Mouse (Mus musculus): ENCODE data around the gene Pde6g. TPM values are rescaled to one million over a fixed set of nuclear protein-coding genes. Genes with fewer than 3 reads are reported as not detected.
A peak's percentile ranks its signal among the peaks of the same experiment; 100 is the strongest.

The Pde6g gene
- total RNA-seq, 2 experiments from 2014 or later = 0.89 TPM; not detected in 1

GRCm38 (mm10) chr11:120483448-120483934 lies 30.2 kb upstream of the Pde6g start:
- intact Hi-C loops (cut with DNase I) = no loop called here
- no peak for DNase-seq

GRCm38 (mm10) chr11:120472052-120472451 lies 18.8 kb upstream of the Pde6g start:
- no peak for DNase-seq
- intact Hi-C loops (cut with DNase I) = no loop called here

- DNase-seq = no peak
- intact Hi-C loops (cut with DNase I) = no loop called here
Measured at GRCm38 (mm10) chr11:120467736-120468092, 14.4 kb upstream of the Pde6g start.

GRCm38 (mm10) chr11:120467051-120467735 lies 13.9 kb upstream of the Pde6g start, which contains the start of gene Arl16:
Arl16 (minus strand) TSS chr11:120467607.
- intact Hi-C loops (cut with DNase I) = no loop called here
- DNase-seq = peak; percentile 84 to 90

DNA sequence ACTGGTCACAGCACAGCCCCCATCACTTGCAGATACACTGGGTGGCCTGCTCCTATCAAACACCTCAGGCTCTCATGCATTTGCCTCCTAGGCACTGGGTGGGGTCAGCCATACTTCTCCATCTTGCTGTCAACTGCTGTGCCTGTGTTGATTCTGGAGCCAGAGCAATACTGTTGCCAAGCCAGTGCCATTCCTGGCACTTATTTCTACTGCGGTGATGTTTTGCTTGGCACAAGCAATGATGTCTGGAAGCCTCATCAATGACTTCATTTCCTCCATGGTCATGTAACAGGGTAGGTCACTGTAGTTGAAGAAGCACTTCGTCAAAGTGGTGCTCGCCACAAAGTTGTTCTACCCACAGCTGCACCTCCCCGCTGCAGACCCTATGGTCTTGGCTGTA lies 12.2 kb upstream of the Pde6g start:
- no peak for DNase-seq

DNA sequence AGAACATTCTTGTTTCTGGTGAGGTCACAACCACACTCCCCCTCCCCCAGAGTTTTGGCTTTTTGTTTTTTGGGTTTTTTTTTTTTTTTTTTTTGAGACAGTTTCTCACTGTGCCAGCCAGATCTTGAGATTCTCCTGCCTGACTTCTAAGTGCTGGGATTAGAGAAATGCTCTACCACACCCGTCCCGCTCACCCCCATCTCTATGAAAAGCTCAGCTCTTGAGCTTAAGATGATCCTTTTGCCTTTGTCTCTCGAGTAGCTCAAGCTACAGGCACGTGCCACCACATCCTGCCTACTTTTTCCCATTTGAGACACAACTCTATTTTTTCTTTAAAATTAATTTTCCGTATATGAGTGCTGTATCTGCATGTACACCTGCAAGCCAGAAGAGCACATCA lies 11.1 kb upstream of the Pde6g start:
- no peak for DNase-seq
- intact Hi-C loops (cut with DNase I) = no loop called here

More for the DNA sequence above, 12.2 kb upstream of the Pde6g start:
- intact Hi-C loops (cut with DNase I) = no loop called here

DNA sequence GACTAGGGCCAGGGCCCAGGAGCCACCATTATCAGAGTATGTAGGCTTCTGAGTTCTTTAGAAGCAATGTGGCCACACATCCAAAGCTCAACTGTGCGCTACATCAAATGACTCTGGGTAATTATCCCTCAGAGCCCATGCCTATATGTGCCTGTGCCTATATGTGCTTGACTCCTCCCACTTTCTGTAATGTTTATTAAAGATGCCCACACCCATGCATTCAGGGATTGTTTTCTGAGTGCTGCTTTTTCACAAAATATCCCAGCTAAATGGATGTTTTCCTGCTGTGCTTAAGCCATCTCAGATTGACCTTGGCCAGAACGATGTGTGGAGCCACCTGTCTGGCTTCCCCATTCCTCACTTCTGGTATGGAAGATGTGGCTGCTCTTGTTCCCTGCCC lies 10.2 kb upstream of the Pde6g start:
- intact Hi-C loops (cut with DNase I) = no loop called here
- DNase-seq = no peak

DNA sequence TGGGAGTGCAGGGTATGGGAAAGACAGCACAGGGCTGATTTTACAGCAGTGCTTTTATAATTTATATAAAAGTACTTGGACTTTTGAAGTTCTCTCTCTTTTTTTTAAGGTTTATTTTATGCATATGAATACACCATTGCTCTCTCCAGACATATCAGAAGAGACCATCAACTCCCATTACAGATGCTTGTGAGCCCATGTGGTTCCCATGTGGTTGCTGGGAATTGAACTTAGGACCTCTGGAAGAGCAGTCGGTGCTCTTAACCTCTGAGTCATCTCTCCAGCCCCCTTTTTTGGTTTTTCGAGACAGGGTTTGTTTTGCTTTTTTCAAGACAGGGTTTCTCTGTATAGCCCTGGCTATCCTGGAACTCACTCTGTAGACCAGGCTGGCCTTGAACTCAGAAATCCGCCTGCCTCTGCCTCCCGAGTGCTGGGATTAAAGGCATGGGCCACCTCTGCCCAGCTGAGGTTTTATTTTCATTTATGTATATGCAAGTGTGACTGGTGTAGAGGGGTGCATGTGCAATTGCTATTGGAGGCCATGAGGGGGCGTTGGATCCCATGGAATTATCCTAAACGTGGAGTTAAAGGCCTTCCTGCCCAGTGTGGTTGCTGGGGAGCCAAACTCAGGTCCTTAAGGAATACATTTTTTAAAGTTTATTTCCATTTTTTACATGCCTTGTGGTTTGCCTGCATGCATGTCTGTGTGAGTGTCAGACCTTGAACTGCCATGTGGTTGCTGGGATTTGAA lies 5.7 kb upstream of the Pde6g start:
- intact Hi-C loops (cut with DNase I) = no loop called here
- DNase-seq = no peak

DNA sequence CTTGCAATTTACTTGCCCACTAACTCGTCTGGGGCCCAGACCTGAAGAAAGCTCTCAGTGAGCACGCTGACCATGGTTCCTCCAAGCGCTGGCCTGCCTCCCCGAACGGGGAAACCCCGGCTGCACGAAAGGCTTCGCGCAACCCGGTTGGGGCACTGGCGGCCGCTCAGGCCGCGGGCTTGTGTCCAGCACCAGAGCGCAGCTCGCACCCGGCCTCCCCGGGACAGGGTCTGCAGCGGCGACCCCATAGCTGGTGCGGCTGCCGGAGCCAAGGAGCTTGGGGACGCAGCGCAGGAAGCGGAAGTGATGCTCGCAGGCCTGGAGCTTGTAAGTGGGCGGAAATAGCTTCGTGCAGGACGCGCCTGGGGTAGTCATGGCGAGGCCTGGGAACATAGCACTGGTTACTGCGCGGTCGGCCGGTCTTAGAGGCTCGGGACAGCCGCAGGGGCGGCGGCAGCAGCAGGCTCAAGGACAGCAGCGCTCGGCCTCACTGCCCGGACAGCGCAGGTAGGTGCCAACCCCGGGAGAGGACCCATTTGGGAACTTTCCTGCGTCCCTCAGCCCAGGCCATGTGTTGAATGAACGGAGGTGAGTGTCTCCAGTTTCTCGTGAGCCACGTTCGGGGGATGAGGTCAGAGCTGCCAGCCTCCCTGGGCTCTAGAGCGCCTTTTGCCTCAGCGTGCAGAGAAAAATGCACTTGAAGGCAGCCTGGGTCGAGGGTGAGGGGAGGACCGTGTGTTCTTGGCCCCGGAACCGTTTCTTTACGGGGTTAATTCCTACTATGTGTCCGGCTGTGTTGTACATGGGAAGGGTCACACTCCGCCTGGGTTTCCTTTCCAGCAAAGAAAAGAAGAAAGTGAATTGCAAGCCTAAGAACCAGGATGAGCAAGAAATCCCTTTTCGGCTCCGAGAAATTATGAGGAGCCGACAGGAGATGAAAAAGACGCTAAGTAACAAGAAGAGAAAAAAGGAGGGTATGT lies 4.8 kb upstream of the Pde6g start, which contains the start of the genes Oxld1 and Ccdc137:
Gene Oxld1, minus strand, starts transcription at position 297 of the 980 bp plus-strand sequence.
Gene Ccdc137, plus strand, starts transcription at position 344 of the 980 bp plus-strand sequence.
- intact Hi-C loops (cut with DNase I) = no loop called here
- DNase-seq = peak; percentile 53 to 76

- intact Hi-C loops (cut with DNase I) = no loop called here
- no peak for DNase-seq
Measured at GRCm38 (mm10) chr11:120457370-120457769, 4.1 kb upstream of the Pde6g start.

DNA sequence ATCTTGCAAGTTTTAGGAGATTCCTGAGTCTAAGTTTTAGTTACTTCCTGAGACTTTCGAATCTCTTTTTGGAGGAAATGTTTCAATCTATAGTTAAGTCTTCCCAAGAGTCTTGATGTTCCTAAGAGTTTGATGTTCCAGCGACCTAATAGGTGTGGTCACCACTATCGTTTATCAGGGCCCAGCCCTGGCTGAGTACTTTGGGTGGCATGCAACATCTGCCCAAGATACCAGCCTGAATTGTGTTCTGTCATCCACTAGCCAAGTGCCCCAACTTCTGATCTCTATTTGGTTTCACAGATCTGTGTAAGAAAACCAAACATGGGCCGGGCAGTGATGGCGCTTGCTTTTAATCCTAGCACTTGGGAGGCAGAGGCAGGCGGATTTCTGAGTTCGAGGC lies 2.1 kb upstream of the Pde6g start:
- intact Hi-C loops (cut with DNase I) = no loop called here
- no peak for DNase-seq

DNA sequence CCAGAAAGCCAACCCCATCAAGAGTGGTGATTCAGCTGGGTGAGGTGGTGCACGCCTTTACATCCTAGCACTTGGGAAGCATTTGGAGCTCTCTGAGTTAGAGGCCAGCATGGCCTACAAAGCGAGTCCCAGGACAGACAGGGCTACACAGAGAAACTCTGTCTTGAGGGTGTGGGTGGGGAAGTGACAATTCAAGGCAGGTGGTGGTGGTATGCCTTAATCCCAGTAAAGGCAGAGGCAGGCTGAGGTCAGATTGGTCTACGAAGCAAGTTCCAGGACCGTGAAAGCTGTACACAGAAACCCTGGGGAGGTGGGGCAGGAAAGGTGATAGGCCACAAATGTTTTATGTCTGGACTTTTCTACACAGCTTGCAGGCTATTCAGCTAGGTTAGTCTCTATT lies 1.7 kb upstream of the Pde6g start:
- intact Hi-C loops (cut with DNase I) = no loop called here
- DNase-seq = no peak

- intact Hi-C loops (cut with DNase I) = no loop called here
- DNase-seq = no peak
Measured at GRCm38 (mm10) chr11:120452246-120452645, 1.1 kb downstream of the Pde6g start.

- no peak for DNase-seq
- intact Hi-C loops (cut with DNase I) = no loop called here
Measured at GRCm38 (mm10) chr11:120447179-120447578, 6.1 kb downstream of the Pde6g start.

DNA sequence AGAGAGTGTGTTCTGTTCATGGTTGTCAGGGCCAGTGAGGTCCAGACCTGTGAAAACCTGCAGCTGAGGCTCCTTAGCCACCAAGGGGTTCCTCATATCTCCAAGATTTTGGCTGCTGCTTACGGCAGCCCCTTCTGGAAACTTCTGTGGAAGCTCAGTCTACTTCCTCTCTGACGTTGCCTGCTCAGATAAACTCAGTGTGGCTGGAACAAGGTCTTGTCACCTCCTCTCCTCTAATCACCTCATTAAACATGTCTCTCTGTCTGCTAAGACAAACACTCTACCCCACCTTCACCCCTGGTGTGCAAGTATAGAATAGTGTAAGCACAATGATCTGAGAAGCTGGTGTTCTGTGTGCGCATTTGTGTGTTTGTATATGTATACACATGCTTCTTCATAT lies 7.8 kb downstream of the Pde6g start:
- intact Hi-C loops (cut with DNase I) = no loop called here

DNA sequence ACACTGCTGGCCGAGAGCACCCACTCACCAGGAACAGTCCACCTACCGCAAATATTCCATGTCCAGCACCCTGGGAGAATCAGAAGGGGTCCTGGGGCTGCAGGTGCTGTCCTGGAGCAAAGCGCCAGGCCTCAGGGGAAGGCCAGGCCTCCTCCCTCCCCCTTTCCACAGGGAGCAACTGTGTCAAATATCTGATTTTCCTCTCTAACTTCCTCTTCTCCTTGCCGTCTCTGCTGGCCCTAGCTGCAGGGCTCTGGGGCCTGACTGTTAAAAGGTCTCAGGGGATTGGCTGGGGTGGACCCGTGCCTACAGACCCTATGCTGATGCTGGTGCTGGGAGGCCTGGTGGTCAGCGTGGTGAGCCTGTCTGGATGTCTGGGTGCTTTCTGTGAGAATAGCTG lies 9.2 kb downstream of the Pde6g start:
- no peak for DNase-seq
- intact Hi-C loops (cut with DNase I) = no loop called here

More for the DNA sequence above, 7.8 kb downstream of the Pde6g start:
- no peak for DNase-seq

- intact Hi-C loops (cut with DNase I) = no loop called here
- no peak for DNase-seq
Measured at GRCm38 (mm10) chr11:120442765-120443280, 10.5 kb downstream of the Pde6g start.

- intact Hi-C loops (cut with DNase I) = no loop called here
- no peak for DNase-seq
Measured at GRCm38 (mm10) chr11:120442344-120442743, 11.0 kb downstream of the Pde6g start, which contains the start of gene Tspan10. Tspan10 (plus strand) TSS chr11:120442644.

DNA sequence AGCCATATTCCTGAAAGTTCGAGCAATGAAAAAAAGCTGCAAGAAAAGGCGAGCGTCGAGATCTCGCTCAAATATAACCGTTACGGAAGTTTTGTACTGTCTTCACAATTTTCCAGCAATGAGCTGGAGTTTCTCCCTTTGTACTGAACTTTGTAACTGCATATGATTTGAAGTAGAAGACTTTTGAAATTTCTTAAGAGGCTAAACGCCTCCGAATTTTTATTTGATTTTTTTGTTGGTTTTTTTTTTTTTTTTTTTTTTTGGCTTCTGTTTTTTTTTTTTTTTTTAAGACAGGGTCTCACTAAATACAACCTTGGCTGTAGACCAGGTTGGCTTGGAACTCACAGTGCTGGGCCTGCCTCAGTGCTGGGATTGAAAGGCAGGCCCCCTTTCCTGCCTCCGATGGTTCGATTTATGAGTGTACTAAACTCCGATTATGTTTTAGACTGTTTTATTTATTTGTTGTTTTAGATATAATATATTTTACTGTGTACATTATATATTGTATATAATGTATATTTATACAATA lies 15.4 kb downstream of the Pde6g start:
- intact Hi-C loops (cut with DNase I) = no loop called here
- no peak for DNase-seq

Measured in gastrocnemius, postnatal 36 days (tissue).